Mouse (Mus musculus) ovary, postnatal 10 days (tissue): Measurements from ENCODE around the gene Olfr1437.
"Not testable (repeated sequence)": the region's sequence is repeated elsewhere in the genome, so short reads cannot be mapped to it uniquely, and the experiment has no call there.

Experiments used
- DNase-seq: peaks from one replicate; pipeline ENCODE4 v3.0.0; 2022; ENCODE audit warnings: low spot score

Olfr1437 gene

DNA sequence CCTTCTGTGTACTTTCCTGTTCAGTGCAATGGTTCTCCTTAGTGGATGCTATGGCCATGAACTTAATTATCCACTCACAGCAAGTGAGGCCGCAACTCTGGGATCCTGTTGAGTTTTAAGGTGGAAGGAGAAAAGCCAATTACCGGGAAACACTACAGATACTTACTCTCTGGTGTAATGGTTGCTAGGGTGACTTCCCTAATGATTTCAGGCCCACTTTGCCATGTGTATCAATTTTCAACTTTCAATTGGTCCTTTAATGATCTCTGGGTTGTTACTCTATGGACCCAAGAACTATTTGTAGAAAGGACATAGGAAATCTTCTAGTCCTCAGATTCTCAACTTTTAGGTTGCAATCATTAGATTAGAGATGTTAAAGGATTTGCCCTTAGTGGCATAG is at the start of gene Olfr1437:
Gene Olfr1437, minus strand, starts transcription at position 101 of the 400 bp plus-strand sequence.
- DNase-seq, result no peak

DNA sequence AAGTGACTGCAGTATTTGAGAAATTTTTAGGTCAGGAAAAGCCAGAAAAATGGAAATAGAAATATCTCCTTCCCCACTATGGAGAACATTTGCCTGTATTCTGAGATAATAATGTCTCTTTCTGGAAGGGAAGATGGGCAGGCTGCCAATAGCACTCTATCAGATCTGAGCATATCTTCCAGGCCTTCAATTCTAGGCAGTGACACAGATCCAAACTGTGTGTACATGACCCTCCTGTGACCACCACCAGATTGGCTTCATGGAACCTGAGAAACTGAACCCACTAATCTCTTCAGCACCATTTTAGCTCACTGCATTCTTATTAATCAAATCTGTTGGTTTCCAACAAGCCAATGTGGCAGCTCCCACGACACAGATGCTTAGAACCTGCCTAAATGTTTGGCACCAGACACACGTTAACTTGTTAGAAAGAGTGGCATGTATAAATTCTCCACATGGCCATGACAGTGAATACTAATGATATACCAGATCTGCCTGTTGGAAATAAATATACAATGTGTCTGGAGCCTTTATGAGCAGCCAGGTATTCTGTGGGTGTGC is 49.6 kb upstream of the Olfr1437 start:
- DNase-seq, result no peak

DNA sequence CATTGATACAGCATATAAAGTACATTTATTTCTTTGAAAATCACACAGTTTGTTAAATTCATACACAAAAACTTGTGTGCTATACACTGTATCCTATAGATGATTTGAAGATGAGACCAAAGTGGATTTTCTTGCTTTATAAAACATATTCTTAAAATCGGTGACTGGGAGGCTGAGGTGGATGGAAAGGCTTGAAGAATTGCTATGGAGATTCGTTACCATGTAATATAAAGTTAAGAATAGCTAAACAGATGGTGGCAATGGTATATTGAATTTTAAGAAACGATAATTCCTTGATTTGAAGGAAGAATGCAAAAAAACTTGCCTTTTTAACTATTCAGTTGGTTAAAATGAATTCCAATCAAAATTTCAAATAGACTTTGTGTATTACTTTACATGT is 48.1 kb upstream of the Olfr1437 start:
- DNase-seq, result no peak

DNA sequence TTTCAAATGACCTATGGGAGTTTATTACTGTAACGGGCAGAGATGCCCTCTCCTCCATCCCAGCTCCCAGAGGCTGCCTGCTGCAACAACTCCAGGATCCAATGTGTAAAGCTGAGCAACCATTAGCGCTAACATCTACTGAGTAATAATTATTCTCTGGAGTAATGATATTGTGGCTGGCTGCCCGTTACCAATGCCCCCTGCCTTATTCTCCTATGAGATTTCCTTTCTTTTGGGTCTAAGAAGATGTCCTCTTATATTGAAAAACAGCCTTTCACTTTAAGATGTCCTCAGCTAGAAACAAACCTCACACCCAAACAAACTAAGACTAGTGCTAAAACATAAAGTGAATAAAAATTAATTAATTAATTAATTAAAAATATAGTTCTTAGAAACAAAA is 10.9 kb upstream of the Olfr1437 start, which contains the start of gene Olfr1438-ps1:
Gene Olfr1438-ps1, minus strand, starts transcription at position 101 of the 400 bp plus-strand sequence.
- DNase-seq, result no peak

- not testable (repeated sequence) for DNase-seq
These were observed 25.9 kb downstream of the Olfr1437 start, which contains the start of gene Olfr1436 for GRCm38 (mm10) chr19:12299030-12299429. Gene Olfr1436 (minus strand): TSS chr19:12299130.

GRCm38 (mm10) chr19:12292979-12293378 is 31.9 kb downstream of the Olfr1437 start:
- no peak for DNase-seq

- DNase-seq, result no peak
These were observed 45.3 kb downstream of the Olfr1437 start, which contains the start of gene Olfr1434 for GRCm38 (mm10) chr19:12279554-12279953. Gene Olfr1434 (plus strand): TSS chr19:12279854.
